ENCODE assay signal across 8 mouse cellular contexts in the genomic region with DNA sequence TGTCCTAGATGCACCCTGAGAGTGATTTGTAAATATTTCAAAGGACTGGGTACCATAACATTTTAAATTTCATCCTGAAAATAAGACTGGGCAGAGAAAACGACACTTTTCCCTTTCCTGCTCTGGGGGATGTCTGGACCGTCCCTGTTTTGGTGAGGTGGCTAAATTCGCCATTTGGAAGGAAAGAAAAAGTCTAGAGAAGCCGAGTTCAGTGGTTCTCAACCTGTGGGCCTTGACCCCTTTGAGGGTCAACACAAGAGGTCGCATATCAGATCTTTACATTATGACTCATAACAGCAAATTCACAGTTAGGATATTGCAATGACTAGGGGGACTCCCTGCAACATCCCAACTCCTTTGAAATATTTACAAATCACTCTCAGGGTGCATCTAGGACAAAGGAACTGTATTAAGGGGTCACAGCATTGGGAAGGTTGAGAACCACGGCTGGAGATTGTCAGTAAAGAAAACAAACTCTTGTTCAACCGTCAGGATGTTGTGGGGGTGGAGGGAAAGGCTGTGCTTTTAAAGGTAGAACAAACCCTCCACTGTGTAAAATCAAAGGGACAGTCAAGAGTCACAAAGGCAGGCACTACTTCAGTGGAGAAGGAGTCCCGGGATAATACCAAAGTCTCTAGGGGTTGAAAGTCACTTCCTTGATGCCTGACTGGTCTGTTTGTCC. TPM values are rescaled to one million over a fixed set of nuclear protein-coding genes. Genes with fewer than 3 reads are reported as not detected.
DNase-seq lines count a peak whose midpoint lies in the region; ATAC-seq lines count a peak whose summit lies in the region.

No protein-coding gene starts in this region.

- peak overlapping the region; percentile 64 for H3K27ac ChIP-seq in heart, embryonic 10.5 days
- no peak overlapping the region for H3K27ac ChIP-seq in forebrain, embryonic 14.5 days (ENCODE audit: low read depth, low read length)
- 0 out of 2 replicates have a peak overlapping the region, but pooled peaks have one; percentile 4 for H3K27ac ChIP-seq in liver, embryonic 13.5 days

- WGBS in heart, embryonic 10.5 days = 16% methylated on average over 8 of the region's 8 CpGs
- 38% methylated on average over 8 of the region's 8 CpGs for WGBS in forebrain, embryonic 14.5 days
- 40% methylated on average over 8 of the region's 8 CpGs for WGBS in liver, embryonic 13.5 days (ENCODE audit: insufficient replicate concordance)

- no peaks in the 10 kb centered on the region for H3K36me3 ChIP-seq in heart, embryonic 10.5 days
- no peaks in the 10 kb centered on the region for H3K36me3 ChIP-seq in forebrain, embryonic 14.5 days (ENCODE audit: control insufficient read depth, insufficient read depth, low read length)
- no peaks in the 10 kb centered on the region for H3K36me3 ChIP-seq in liver, embryonic 13.5 days

- DNase-seq in heart, embryonic 10.5 days (ENCODE audit: low spot score) = no peak
- no peak for DNase-seq in heart, adult 8-10 months (ENCODE audit: low spot score)
- peak; percentile 24 for DNase-seq in 3T3-L1 (ENCODE audit: low read depth, low spot score)
- no peak for DNase-seq in forebrain, embryonic 14.5 days (ENCODE audit: low spot score)
- DNase-seq in liver, embryonic 13.5 days = no peak
- no peak for DNase-seq in ovary, postnatal 10 days (ENCODE audit: low spot score)
- DNase-seq in left cerebral cortex, adult 11 months (ENCODE audit: low spot score) = no peak
- no peak for DNase-seq in kidney, postnatal 36 days

- no peak for ATAC-seq in forebrain, embryonic 14.5 days
- no peak for ATAC-seq in liver, embryonic 13.5 days (ENCODE audit: low read depth)

- H3K4me3 ChIP-seq in heart, embryonic 10.5 days = peak overlapping the region; percentile 92
- peak overlapping the region; percentile 77; the same call in 1 of the 2 replicates for H3K4me3 ChIP-seq in forebrain, embryonic 14.5 days (ENCODE audit: low read depth, low read length)
- peak overlapping the region; percentile 23; the same call in 1 of the 2 replicates for H3K4me3 ChIP-seq in liver, embryonic 13.5 days (replicated peaks)

- H3K4me2 ChIP-seq in forebrain, embryonic 14.5 days (ENCODE audit: low read length) = peak overlapping the region; percentile 90
- peak overlapping the region; percentile 37 for H3K4me2 ChIP-seq in liver, embryonic 13.5 days

- H3K27me3 ChIP-seq in heart, embryonic 10.5 days (ENCODE audit: insufficient read depth, poor library complexity, severe bottlenecking) = no peaks in the 10 kb centered on the region
- no peaks in the 10 kb centered on the region for H3K27me3 ChIP-seq in forebrain, embryonic 14.5 days (replicated peaks; ENCODE audit: control insufficient read depth, insufficient read depth, low read length)
- H3K27me3 ChIP-seq in liver, embryonic 13.5 days = peaks cover 46% of the 10 kb centered on the region

- H3K4me1 ChIP-seq in heart, embryonic 10.5 days = peaks cover 36% of the 10 kb centered on the region
- 0 out of 2 replicates have a peak, but pooled peaks cover 7% of the 10 kb centered on the region for H3K4me1 ChIP-seq in forebrain, embryonic 14.5 days (ENCODE audit: control insufficient read depth, insufficient read depth, low read length)
- H3K4me1 ChIP-seq in liver, embryonic 13.5 days (replicated peaks) = peaks cover 39% of the 10 kb centered on the region

- H3K9me3 ChIP-seq in heart, embryonic 10.5 days = no peaks in the 10 kb centered on the region
- H3K9me3 ChIP-seq in forebrain, embryonic 14.5 days (replicated peaks; ENCODE audit: control insufficient read depth, low read length) = no peaks in the 10 kb centered on the region
- no peaks in the 10 kb centered on the region for H3K9me3 ChIP-seq in liver, embryonic 13.5 days (replicated peaks)

- H3K9ac ChIP-seq in forebrain, embryonic 14.5 days (ENCODE audit: low read length) = peak overlapping the region; percentile 21; the same call in 1 of the 2 replicates
- H3K9ac ChIP-seq in liver, embryonic 13.5 days = no peak overlapping the region

RNA-seq across cellular contexts. Expression of a gene that starts 3.2 kb away (rescaled TPM):
- 20.6 and 28.8 TPM in 2 replicates for polyA plus RNA-seq in heart, embryonic 10.5 days (2016; fragmentation: Nextera tagmentation; extraction: Ambion mirVana)
- 10 to 100 TPM; 10.5 to 18.1 (median 12.4) TPM for total RNA-seq in heart, adult 8-10 months (2022)
- polyA plus RNA-seq in forebrain, embryonic 14.5 days (2014; fragmentation: Nextera tagmentation; extraction: Ambion mirVana) = 20.5 and 25.6 TPM in 2 replicates
- 4.4 and 5.6 TPM in 2 replicates for polyA plus RNA-seq in liver, embryonic 13.5 days (2015; fragmentation: Nextera tagmentation; extraction: Ambion mirVana)

RNA-seq across cellular contexts. Expression of a gene that starts 36.2 kb away (rescaled TPM):
- polyA plus RNA-seq in heart, embryonic 10.5 days (2016; fragmentation: Nextera tagmentation; extraction: Ambion mirVana) = 190 and 243 TPM in 2 replicates
- total RNA-seq in heart, adult 8-10 months (2022) = 10 to 100 TPM; 59.4 to 73.3 (median 66.5) TPM
- 235 and 238 TPM in 2 replicates for polyA plus RNA-seq in forebrain, embryonic 14.5 days (2014; fragmentation: Nextera tagmentation; extraction: Ambion mirVana)
- 163 and 198 TPM in 2 replicates for polyA plus RNA-seq in liver, embryonic 13.5 days (2015; fragmentation: Nextera tagmentation; extraction: Ambion mirVana)

Comparison
In these comparisons a context has a peak if more than half of its experiments do, and no peak if none do; other contexts are left out.
1. H3K4me3 ChIP-seq: peak in every context shown above with its lines; median percentile 92 in heart, embryonic 10.5 days; 77 in forebrain, embryonic 14.5 days; 23 in liver, embryonic 13.5 days.